Mouse (Mus musculus) kidney, embryonic 16.5 days (tissue): ENCODE measurements around the gene A730071L15Rik. TPM values are rescaled to one million over a fixed set of nuclear protein-coding genes. Genes with fewer than 3 reads are reported as not detected.

ENCODE experiments used
- polyA plus RNA-seq: library from polyadenylated mRNA; unstranded; fragments of >200 nt; fragmentation: Nextera tagmentation; extraction: Ambion mirVana; gene quantifications from 2 replicates; pipeline ENCODE4 v1.2.1, GENCODE M21; 2015

The A730071L15Rik gene
- polyA plus RNA-seq, 1 experiment from 2014 or later, result 0.49 TPM

Other genes with a start within 250 kb of the A730071L15Rik start
- 1.7 and 2.0 TPM in 2 replicates for gene Gck, start 249.9 kb upstream of the A730071L15Rik start, polyA plus RNA-seq
- 56.1 and 61.8 TPM in 2 replicates for gene Ykt6, start 244.3 kb upstream of the A730071L15Rik start, polyA plus RNA-seq
- 3.4 and 4.1 TPM in 2 replicates for gene Camk2b, start 133.7 kb upstream of the A730071L15Rik start, polyA plus RNA-seq
- 39.2 and 40.6 TPM in 2 replicates for gene Nudcd3, start 386 bp downstream of the A730071L15Rik start, polyA plus RNA-seq
- 0.12 and 0.17 TPM in 2 replicates for gene Npc1l1, start 30.1 kb downstream of the A730071L15Rik start, polyA plus RNA-seq
- 104 and 106 TPM in 2 replicates for gene Ddx56, start 67.7 kb downstream of the A730071L15Rik start, polyA plus RNA-seq
- 155 and 158 TPM in 2 replicates for gene Tmed4, start 74.8 kb downstream of the A730071L15Rik start, polyA plus RNA-seq
- gene Ogdh, start 91.6 kb downstream of the A730071L15Rik start, polyA plus RNA-seq, result 155 and 157 TPM in 2 replicates
- gene Zmiz2, start 189.0 kb downstream of the A730071L15Rik start, polyA plus RNA-seq, result 11.7 and 12.5 TPM in 2 replicates
- 4,884 and 4,942 TPM in 2 replicates for gene Ppia, start 215.4 kb downstream of the A730071L15Rik start, polyA plus RNA-seq
- 560 and 596 TPM in 2 replicates for gene H2afv, start 244.4 kb downstream of the A730071L15Rik start, polyA plus RNA-seq